Mouse (Mus musculus): ENCODE measurements around the gene Bri3bp. TPM values are rescaled to one million over a fixed set of nuclear protein-coding genes. Genes with fewer than 3 reads are reported as not detected.
"Not testable (repeated sequence)": the region's sequence is repeated elsewhere in the genome, so short reads cannot be mapped to it uniquely, and the experiment has no call there.

The Bri3bp gene
- polyA plus RNA-seq, 1 experiment from 2014 or later, result 18.4 TPM

DNA sequence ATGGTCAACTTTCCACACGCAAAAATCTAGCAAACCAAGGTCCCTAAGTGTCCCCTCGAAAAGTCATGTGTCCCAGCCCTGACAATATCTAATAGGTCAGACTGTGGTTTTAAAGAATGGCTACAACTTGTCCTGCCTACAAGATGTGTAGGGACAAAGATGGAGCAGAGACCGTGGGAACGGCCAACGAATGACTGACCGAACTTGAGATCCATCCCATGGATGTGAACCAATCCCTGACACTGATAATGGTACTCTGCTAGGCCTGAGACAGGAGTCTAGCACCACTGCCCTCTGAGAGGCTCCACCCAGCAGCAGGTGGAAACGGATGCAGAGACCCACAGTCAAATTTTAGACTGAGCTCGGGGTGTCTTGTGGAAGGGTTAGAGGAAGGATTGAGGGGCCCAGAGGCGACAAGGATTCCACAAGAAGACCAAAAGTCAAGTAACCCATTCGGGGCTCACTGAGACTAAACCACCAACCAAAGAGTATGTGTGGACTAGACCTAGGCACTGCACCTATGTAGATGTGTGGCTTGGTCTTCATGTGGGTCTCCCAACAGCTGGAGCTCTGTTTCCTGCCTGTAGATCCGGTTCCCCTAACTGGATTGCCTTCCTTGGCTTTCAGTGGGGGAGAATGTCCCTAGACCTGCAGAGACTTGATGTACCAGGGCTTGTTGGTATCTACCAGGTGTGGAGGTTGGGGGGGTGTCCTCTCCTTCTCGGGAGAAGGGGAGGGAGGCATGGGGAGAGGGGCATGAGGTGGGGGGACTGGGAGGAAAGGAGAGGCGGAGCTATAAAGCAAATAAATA lies 34.1 kb upstream of the Bri3bp start:
- Histone ChIP-seq H3K9me3 (replicated peaks; ENCODE audit: control insufficient read depth, low read length) (no peaks in the 10 kb centered on the region), H3K27me3 (ENCODE audit: control insufficient read depth, insufficient read depth, low read depth, low read length) (peaks cover 7% of the 10 kb centered on the region; the same call in 1 of the 2 replicates), H3K27ac (ENCODE audit: low read length) (no peak overlapping the region; the same call in 1 of the 2 replicates), H3K4me3 (ENCODE audit: low read depth, low read length) (peak overlapping the region; percentile 74), H3K36me3 (ENCODE audit: control insufficient read depth, insufficient read depth) (no peaks in the 10 kb centered on the region), H3K4me2 (ENCODE audit: low read depth, low read length) (peak overlapping the region; percentile 96), H3K9ac (ENCODE audit: low read depth, low read length) (peak overlapping the region; percentile 75), H3K4me1 (ENCODE audit: control insufficient read depth, low read depth, low read length) (peaks cover 47% of the 10 kb centered on the region)
- WGBS (ENCODE audit: insufficient replicate concordance), result 46% methylated on average over 13 of the region's 13 CpGs
- ATAC-seq (ENCODE audit: low read depth), result no peak

DNA sequence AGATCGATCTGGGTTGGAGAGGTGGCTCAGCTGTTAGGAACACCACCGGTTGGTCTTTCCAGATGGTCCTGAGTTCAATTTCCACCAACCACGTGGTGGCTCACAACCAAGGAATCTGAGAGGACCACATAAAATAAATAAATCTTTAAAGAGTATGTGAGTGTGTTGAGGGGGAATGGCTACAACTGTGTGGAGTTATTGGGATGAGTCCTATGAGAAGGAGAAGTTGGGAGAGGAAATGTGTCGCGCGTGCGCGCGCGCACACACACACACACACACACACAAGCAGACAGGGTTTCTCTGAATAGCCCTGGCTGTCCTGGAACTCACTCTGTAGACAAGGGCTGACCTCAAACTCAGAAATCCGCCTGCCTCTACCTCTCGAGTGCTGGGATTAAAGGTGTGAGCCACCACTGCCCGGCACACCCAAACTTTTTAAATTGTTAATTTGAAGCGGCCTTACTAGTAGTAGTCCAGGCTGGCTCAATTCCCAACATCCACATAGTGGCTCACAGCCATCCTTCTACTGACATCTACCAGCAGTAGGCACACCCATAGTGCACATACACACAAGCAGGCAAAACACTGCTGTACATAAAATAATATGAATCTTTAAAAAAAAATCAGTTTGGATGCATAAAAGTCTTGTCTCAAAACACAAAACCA lies 33.3 kb upstream of the Bri3bp start:
- peak overlapping the region; percentile 58; the same call in 1 of the 2 replicates for H3K4me3 ChIP-seq (ENCODE audit: low read depth, low read length)
- H3K4me2 ChIP-seq (ENCODE audit: low read depth, low read length), result peak overlapping the region; percentile 51
- H3K36me3 ChIP-seq (ENCODE audit: control insufficient read depth, insufficient read depth), result no peaks in the 10 kb centered on the region
- H3K4me1 ChIP-seq (ENCODE audit: control insufficient read depth, low read depth, low read length), result peaks cover 47% of the 10 kb centered on the region
- 37% methylated on average over 14 of the region's 14 CpGs for WGBS (ENCODE audit: insufficient replicate concordance)
- H3K9ac ChIP-seq (ENCODE audit: low read depth, low read length), result no peak overlapping the region
- no peak overlapping the region for H3K27ac ChIP-seq (ENCODE audit: low read length)
- no peak for ATAC-seq (ENCODE audit: low read depth)
- no peaks in the 10 kb centered on the region for H3K9me3 ChIP-seq (replicated peaks; ENCODE audit: control insufficient read depth, low read length)
- 0 out of 2 replicates have a peak, but pooled peaks cover 1% of the 10 kb centered on the region for H3K27me3 ChIP-seq (ENCODE audit: control insufficient read depth, insufficient read depth, low read depth, low read length)

DNA sequence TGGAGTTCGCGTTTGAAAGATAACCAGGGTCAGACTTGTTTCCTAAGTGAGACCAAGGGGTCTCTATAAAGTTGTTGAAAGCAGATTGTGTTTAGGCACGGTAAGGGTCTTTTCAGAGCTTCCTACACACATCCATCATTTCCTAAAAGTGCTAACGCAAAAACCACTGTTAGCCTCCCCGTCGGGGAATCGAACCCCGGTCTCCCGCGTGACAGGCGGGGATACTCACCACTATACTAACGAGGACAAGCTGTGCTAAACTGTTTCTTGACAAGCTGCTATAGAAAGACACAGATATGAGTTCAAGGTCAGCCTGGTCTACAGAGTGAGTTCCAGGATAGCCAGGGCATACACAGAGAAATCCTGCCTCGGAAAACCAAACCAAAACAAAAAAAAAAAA lies 32.5 kb upstream of the Bri3bp start:
- WGBS (ENCODE audit: insufficient replicate concordance), result 2% methylated on average over 13 of the region's 13 CpGs

DNA sequence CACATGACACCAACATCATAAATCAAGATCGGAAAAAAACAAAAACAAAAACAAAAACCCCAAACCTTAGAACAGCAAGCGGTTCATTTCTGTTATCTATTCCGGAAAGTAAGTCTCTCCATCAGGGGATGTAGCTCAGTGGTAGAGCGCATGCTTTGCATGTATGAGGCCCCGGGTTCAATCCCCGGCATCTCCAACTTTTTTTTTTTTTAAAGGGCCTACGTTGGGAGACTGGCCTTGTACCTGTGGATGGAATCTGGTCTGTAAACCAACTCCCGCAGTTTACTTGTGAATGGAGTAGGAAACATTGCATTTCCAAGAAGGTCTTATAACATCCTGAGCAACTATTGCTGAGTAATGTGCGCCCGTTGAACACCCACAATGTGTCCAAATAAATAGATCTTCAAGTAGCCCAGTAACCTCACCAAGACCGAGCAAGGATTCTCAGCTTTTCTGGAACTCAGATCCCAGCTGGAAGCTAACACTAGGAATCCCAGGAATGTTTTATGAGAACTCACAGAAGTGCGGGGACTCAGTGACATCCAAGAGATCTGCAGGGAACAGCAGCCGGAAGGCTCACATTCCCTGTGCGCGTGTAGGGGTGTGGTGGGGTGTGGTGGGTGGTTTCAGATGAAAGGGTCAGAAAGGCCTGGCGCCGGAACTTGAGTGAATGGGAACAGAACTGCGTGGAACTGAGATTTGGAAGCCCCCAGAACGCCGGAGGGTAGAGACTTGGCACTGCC lies 31.8 kb upstream of the Bri3bp start:
- Histone ChIP-seq H3K27ac (ENCODE audit: low read length) (peak overlapping the region; percentile 62), H3K4me3 (ENCODE audit: low read depth, low read length) (peak overlapping the region; percentile 58), H3K4me2 (ENCODE audit: low read depth, low read length) (peak overlapping the region; percentile 75), H3K9me3 (replicated peaks; ENCODE audit: control insufficient read depth, low read length) (no peaks in the 10 kb centered on the region), H3K9ac (ENCODE audit: low read depth, low read length) (peak overlapping the region; percentile 38; the same call in 1 of the 2 replicates), H3K27me3 (ENCODE audit: control insufficient read depth, insufficient read depth, low read depth, low read length) (no peaks in the 10 kb centered on the region), H3K4me1 (ENCODE audit: control insufficient read depth, low read depth, low read length) (peaks cover 43% of the 10 kb centered on the region), H3K36me3 (ENCODE audit: control insufficient read depth, insufficient read depth) (no peaks in the 10 kb centered on the region)
- 16% methylated on average over 20 of the region's 20 CpGs for WGBS (ENCODE audit: insufficient replicate concordance)
- ATAC-seq (ENCODE audit: low read depth), result peak; percentile 35

More for the DNA sequence above, 32.5 kb upstream of the Bri3bp start:
- Histone ChIP-seq H3K36me3 (ENCODE audit: control insufficient read depth, insufficient read depth) (no peaks in the 10 kb centered on the region), H3K4me2 (ENCODE audit: low read depth, low read length) (peak overlapping the region; percentile 75), H3K9me3 (replicated peaks; ENCODE audit: control insufficient read depth, low read length) (no peaks in the 10 kb centered on the region), H3K27me3 (ENCODE audit: control insufficient read depth, insufficient read depth, low read depth, low read length) (no peaks in the 10 kb centered on the region), H3K9ac (ENCODE audit: low read depth, low read length) (peak overlapping the region; percentile 38; the same call in 1 of the 2 replicates), H3K27ac (ENCODE audit: low read length) (peak overlapping the region; percentile 62), H3K4me1 (ENCODE audit: control insufficient read depth, low read depth, low read length) (peaks cover 46% of the 10 kb centered on the region), H3K4me3 (ENCODE audit: low read depth, low read length) (peak overlapping the region; percentile 58)
- peak; percentile 68 for ATAC-seq (ENCODE audit: low read depth)

DNA sequence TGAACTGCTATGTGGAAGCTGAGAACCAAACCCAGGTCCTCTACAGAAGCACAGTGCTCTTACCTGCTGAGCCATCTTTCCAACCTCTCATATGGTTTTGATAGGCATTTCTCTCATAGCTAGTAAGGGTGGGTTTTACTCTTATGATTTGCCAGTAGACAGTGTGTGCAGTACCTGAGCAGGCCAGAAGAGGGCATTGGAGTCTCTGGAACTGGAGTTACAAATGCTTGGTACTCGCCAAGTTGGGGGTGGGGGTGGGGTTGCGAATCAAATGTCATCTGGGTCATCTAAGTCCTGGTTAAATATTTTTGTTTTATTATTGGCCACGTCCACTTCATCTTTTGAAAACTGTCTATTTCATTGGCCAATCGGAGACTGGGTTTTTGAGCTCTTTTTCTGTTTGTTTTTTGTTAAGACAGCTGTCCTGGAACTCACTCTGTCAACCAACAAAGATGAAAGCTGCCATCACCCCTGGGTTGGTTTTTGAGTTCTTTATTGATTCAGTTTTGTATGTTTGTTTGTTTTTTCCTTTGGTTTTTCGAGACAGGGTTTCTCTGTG lies 29.3 kb upstream of the Bri3bp start:
- Histone ChIP-seq H3K4me2 (ENCODE audit: low read depth, low read length) (no peak overlapping the region), H3K9me3 (replicated peaks; ENCODE audit: control insufficient read depth, low read length) (no peaks in the 10 kb centered on the region), H3K36me3 (ENCODE audit: control insufficient read depth, insufficient read depth) (peaks cover 18% of the 10 kb centered on the region), H3K4me3 (ENCODE audit: low read depth, low read length) (no peak overlapping the region), H3K27ac (ENCODE audit: low read length) (no peak overlapping the region), H3K27me3 (ENCODE audit: control insufficient read depth, insufficient read depth, low read depth, low read length) (no peaks in the 10 kb centered on the region), H3K9ac (ENCODE audit: low read depth, low read length) (no peak overlapping the region), H3K4me1 (ENCODE audit: control insufficient read depth, low read depth, low read length) (peaks cover 27% of the 10 kb centered on the region)
- ATAC-seq (ENCODE audit: low read depth), result no peak
- WGBS (ENCODE audit: insufficient replicate concordance), result 50% methylated on average over 5 of the region's 5 CpGs

DNA sequence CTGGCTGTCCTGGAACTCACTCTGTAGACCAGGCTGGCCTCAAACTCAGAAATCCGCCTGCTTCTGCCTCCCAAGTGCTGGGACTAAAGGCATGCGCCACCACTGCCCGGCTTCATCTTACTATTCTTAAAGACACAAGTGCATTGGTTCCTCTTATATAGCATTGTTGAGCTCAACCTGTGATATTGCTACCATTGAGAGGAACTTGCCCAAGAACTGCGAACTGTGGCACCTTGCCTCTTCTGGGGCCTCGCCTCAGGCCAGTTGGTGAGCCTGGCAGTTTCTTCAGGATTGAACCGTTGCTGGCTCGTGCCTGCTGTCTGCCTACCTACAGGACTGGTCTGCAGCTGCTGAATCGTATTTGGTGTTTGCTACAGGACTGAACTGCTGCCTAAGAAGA lies 28.8 kb upstream of the Bri3bp start:
- 68% methylated on average over 8 of the region's 8 CpGs for WGBS (ENCODE audit: insufficient replicate concordance)
- not testable (repeated sequence) for H3K27ac ChIP-seq (ENCODE audit: low read length); ATAC-seq (ENCODE audit: low read depth)

DNA sequence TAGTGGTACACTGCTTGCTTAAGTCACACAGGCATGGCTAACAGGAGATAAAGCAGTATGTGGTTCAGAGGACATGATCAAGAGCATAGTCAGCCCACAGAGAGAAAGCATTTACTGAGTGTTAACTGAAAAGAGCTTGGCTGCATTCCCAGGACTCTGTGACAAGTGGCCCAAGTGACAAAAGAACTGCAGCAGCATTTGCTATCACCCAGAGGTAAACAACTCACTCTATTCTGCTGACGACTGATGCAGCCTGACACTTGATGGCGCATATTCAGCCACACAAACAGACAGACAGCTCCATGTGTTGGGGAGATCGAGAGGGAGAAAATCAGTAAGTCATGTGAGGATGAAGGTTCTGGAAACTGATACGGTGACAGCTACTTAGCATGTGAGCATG lies 27.6 kb upstream of the Bri3bp start:
- Histone ChIP-seq H3K27me3 (ENCODE audit: control insufficient read depth, insufficient read depth, low read depth, low read length) (no peaks in the 10 kb centered on the region), H3K9me3 (replicated peaks; ENCODE audit: control insufficient read depth, low read length) (no peaks in the 10 kb centered on the region), H3K27ac (ENCODE audit: low read length) (no peak overlapping the region), H3K4me3 (ENCODE audit: low read depth, low read length) (no peak overlapping the region), H3K9ac (ENCODE audit: low read depth, low read length) (no peak overlapping the region), H3K36me3 (ENCODE audit: control insufficient read depth, insufficient read depth) (peaks cover 19% of the 10 kb centered on the region), H3K4me1 (ENCODE audit: control insufficient read depth, low read depth, low read length) (peaks cover 12% of the 10 kb centered on the region), H3K4me2 (ENCODE audit: low read depth, low read length) (no peak overlapping the region)
- WGBS (ENCODE audit: insufficient replicate concordance), result 73% methylated on average over 4 of the region's 4 CpGs
- ATAC-seq (ENCODE audit: low read depth), result no peak

More for the DNA sequence above, 28.8 kb upstream of the Bri3bp start:
- not testable (repeated sequence) for H3K9me3 ChIP-seq (replicated peaks; ENCODE audit: control insufficient read depth, low read length); H3K9ac ChIP-seq (ENCODE audit: low read depth, low read length); H3K27me3 ChIP-seq (ENCODE audit: control insufficient read depth, insufficient read depth, low read depth, low read length); H3K4me3 ChIP-seq (ENCODE audit: low read depth, low read length); H3K4me2 ChIP-seq (ENCODE audit: low read depth, low read length)
- Histone ChIP-seq H3K36me3 (ENCODE audit: control insufficient read depth, insufficient read depth) (peaks cover 19% of the 10 kb centered on the region), H3K4me1 (ENCODE audit: control insufficient read depth, low read depth, low read length) (peaks cover 22% of the 10 kb centered on the region)

DNA sequence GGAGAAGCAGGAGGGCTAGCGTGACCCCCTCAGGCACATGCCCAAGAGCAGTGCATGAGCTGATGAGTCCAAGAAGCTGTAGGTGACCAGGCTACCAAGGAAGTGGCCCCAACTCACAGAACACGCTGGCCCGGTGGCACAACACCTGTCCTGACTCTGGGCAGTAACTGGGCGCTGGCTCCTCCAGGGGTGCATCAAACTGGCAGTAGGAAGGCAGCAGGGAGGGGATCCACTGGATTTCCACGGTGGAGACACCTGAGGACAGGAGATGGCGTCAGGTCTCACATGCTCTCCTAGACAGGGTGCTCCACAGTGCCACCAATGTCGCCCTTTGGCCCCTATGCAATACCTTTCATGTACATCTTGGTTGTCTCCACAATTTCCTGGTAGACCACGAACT lies 25.2 kb upstream of the Bri3bp start:
- Histone ChIP-seq H3K4me1 (ENCODE audit: control insufficient read depth, low read depth, low read length) (no peaks in the 10 kb centered on the region), H3K36me3 (ENCODE audit: control insufficient read depth, insufficient read depth) (peaks cover 25% of the 10 kb centered on the region), H3K9ac (ENCODE audit: low read depth, low read length) (no peak overlapping the region), H3K27ac (ENCODE audit: low read length) (no peak overlapping the region), H3K9me3 (replicated peaks; ENCODE audit: control insufficient read depth, low read length) (no peaks in the 10 kb centered on the region), H3K27me3 (ENCODE audit: control insufficient read depth, insufficient read depth, low read depth, low read length) (no peaks in the 10 kb centered on the region), H3K4me3 (ENCODE audit: low read depth, low read length) (no peak overlapping the region), H3K4me2 (ENCODE audit: low read depth, low read length) (no peak overlapping the region)
- ATAC-seq (ENCODE audit: low read depth), result no peak
- WGBS (ENCODE audit: insufficient replicate concordance), result 78% methylated on average over 8 of the region's 8 CpGs
